Mouse (Mus musculus): ENCODE measurements around the gene Zswim7. TPM values are rescaled to one million over a fixed set of nuclear protein-coding genes. Genes with fewer than 3 reads are reported as not detected.
"Not testable (repeated sequence)": the region's sequence is repeated elsewhere in the genome, so short reads cannot be mapped to it uniquely, and the experiment has no call there.

Gene Zswim7
- polyA plus RNA-seq (2016; fragmentation: Nextera tagmentation; extraction: Ambion mirVana) = 16.4 and 21.4 TPM in 2 replicates

DNA sequence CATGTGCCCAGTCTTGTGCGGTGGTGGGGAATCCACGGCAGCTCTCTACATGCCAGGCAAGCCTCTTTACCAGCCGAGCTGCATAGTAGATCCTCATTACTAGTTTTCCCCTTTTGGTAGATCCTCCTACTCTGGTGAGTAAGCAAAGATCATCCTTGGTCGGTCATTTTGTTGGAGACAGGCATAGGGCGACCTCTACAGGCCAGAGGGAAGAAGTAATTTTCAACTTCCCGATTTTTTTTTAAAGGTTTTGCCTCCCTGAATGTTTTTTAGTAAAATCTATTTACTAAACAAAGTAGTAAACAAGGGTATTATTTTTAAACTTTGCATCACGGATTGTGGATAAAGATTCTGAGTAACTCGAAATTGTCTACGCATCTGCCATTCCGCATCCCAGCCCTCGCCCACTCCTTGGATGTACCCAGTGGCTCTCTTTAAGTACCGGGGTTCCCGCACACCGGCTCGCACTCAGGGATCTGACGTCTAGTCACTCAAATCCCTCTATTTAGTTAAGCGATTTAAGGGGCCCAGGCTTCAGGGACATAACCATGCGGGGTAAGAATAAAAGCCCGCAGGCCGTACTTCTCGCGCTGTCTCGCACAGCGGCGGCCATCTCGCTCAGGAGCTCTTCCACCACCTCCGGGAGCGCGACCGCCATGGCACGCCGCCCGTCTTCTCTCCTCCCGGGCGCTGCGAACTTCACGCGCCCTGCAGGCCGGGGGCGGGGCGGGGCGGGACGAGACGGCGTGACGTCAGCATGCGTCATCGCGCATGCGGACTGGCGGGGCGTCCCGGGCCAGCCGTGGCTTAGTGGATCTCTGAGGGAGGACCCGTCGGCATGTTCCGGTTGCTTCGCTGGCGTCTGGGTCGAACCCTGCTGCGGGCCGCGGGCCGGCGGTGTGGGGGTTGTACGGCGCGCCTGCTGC lies at the start of gene Zswim7, which contains the start of gene Ttc19:
TSS of gene Zswim7 (minus strand) at position 701 of the 926 bp plus-strand sequence.
TSS of gene Ttc19 (plus strand) at position 799 of the 926 bp plus-strand sequence.
- H3K4me3 ChIP-seq = peak within 1 kb of the TSS; percentile 93
- peaks cover 24% of the 10 kb centered on the region for H3K36me3 ChIP-seq
- H3K4me1 ChIP-seq (replicated peaks) = peaks cover 15% of the 10 kb centered on the region
- H3K27me3 ChIP-seq (ENCODE audit: insufficient read depth, poor library complexity, severe bottlenecking) = no peaks in the 10 kb centered on the region
- under 1% methylated on average over 67 of the region's 68 CpGs for WGBS
- no peaks in the 10 kb centered on the region for H3K9me3 ChIP-seq
- DNase-seq (ENCODE audit: low spot score) = peak; percentile 93
- H3K27ac ChIP-seq = peak within 1 kb of the TSS; percentile 92

DNA sequence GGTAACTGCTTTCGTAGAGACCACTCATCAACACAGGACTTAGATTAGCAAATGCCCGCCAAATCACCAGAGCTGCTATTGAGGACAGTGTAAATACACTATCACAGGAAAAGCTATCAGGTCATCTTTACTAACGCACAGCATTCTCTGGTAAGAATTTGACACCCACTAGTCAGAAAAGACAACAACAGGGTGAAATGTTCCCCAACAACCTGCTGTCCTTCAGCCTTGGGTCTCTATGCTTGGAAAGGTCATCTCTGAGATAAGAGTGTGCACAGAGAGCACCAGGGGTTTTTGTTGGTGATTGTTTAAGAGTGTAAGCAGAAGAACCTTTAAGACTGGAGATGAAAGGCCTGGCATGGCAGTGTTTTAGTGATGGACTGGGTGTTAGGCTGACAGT lies 42.5 kb upstream of the Zswim7 start:
- H3K27ac ChIP-seq = no peak overlapping the region
- H3K36me3 ChIP-seq = peaks cover 99% of the 10 kb centered on the region
- DNase-seq (ENCODE audit: low spot score) = no peak

DNA sequence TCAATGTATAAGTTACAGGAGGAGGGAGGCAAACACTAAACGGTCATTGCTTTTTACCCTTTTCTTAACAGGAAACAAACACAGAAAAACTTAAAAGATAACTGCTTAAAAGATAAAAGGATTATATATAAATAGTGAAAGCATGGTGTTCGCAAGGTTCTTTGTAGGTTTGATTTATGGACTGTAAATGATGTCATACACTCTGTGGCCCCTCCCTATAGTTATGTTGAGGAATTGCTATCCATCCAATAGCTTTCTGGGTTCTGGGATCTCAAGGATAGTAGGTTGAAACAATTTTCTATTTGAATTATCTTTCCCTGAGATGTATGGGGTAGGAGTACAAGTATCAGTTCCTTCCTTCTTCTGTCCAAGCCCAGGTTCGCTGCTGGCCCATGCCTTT lies 38.9 kb upstream of the Zswim7 start:
- H3K27ac ChIP-seq = no peak overlapping the region
- WGBS = 94% methylated on average over 3 of the region's 3 CpGs
- H3K4me3 ChIP-seq = no peak overlapping the region
- no peaks in the 10 kb centered on the region for H3K9me3 ChIP-seq
- H3K27me3 ChIP-seq (ENCODE audit: insufficient read depth, poor library complexity, severe bottlenecking) = no peaks in the 10 kb centered on the region
- H3K4me1 ChIP-seq (replicated peaks) = no peaks in the 10 kb centered on the region
- H3K36me3 ChIP-seq = peaks cover 99% of the 10 kb centered on the region
- no peak for DNase-seq (ENCODE audit: low spot score)

More for the DNA sequence above, 42.5 kb upstream of the Zswim7 start:
- Histone ChIP-seq H3K4me3 (no peak overlapping the region), H3K27me3 (ENCODE audit: insufficient read depth, poor library complexity, severe bottlenecking) (no peaks in the 10 kb centered on the region), H3K4me1 (replicated peaks) (no peaks in the 10 kb centered on the region), H3K9me3 (no peaks in the 10 kb centered on the region)
- WGBS = 93% methylated on average over 3 of the region's 3 CpGs

DNA sequence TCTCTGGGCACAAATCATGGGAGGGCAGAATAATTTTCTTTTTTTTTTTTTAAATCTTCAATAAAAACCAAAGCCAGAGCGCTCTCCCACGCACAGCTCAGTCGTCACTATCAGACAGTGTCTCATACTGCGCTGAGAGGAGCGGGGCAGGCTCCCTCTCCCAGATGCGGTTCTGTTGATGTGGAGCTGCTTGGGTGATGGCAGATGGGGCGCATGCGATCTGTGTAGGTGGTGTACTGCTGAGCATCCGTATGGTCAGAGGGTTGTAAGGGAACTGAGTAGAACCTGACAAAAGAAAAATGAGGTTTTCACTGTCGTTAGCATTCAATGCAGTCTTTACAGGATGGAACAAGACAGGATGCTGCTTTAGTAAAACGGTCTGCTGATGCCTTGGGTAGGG lies 36.6 kb upstream of the Zswim7 start:
- Histone ChIP-seq H3K4me1 (replicated peaks) (no peaks in the 10 kb centered on the region), H3K36me3 (peaks cover 99% of the 10 kb centered on the region), H3K9me3 (no peaks in the 10 kb centered on the region), H3K27me3 (ENCODE audit: insufficient read depth, poor library complexity, severe bottlenecking) (no peaks in the 10 kb centered on the region), H3K27ac (no peak overlapping the region), H3K4me3 (no peak overlapping the region)
- WGBS = 92% methylated on average over 11 of the region's 11 CpGs
- DNase-seq (ENCODE audit: low spot score) = no peak

DNA sequence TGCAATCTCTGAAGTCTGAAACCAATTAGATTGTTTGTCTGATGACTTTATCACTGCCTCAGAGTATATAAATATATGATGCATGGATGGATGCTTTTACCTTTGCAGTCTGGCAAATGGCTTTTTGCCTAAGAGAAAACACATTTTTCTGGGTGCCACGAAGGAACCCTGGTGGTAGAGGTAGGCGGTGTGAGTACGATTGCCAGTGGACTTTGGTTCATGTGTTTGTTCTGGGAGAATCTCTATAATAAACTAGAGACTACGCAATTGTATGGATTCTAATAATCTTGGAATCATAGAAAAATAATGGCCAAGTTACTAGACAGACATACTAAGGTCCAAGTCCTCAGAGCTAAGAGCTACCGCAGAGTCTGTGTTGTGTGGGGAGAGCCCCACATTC lies 33.8 kb upstream of the Zswim7 start:
- Histone ChIP-seq H3K36me3 (peaks cover 98% of the 10 kb centered on the region), H3K4me3 (no peak overlapping the region)
- no peak for DNase-seq (ENCODE audit: low spot score)

DNA sequence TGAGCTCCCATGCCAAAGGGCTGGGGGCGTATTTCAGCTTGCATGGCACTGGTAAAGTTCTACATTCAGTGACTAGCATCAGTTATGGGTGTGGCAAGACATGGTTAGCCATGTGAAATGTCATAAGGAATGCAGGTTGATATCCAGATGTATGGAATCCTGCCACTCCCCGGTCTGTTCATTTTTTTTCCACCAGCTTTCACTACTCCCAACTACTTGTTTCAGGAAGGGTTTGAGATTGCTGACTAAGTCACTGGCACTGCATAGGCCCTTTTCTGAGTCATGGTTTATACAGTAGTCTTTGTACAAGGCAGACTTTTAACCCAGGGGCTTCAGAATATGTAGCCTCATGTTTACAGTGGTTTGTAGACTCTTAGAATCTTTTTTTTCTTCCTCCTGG lies 28.1 kb upstream of the Zswim7 start:
- Histone ChIP-seq H3K36me3 (peaks cover 84% of the 10 kb centered on the region), H3K9me3 (no peaks in the 10 kb centered on the region), H3K27ac (no peak overlapping the region), H3K4me3 (no peak overlapping the region), H3K27me3 (ENCODE audit: insufficient read depth, poor library complexity, severe bottlenecking) (no peaks in the 10 kb centered on the region), H3K4me1 (replicated peaks) (no peaks in the 10 kb centered on the region)
- 91% methylated on average over 2 of the region's 2 CpGs for WGBS
- DNase-seq (ENCODE audit: low spot score) = no peak

More for the DNA sequence above, 33.8 kb upstream of the Zswim7 start:
- no peaks in the 10 kb centered on the region for H3K27me3 ChIP-seq (ENCODE audit: insufficient read depth, poor library complexity, severe bottlenecking)
- no peaks in the 10 kb centered on the region for H3K9me3 ChIP-seq
- no peak overlapping the region for H3K27ac ChIP-seq
- no peaks in the 10 kb centered on the region for H3K4me1 ChIP-seq (replicated peaks)
- 98% methylated on average over 5 of the region's 5 CpGs for WGBS

DNA sequence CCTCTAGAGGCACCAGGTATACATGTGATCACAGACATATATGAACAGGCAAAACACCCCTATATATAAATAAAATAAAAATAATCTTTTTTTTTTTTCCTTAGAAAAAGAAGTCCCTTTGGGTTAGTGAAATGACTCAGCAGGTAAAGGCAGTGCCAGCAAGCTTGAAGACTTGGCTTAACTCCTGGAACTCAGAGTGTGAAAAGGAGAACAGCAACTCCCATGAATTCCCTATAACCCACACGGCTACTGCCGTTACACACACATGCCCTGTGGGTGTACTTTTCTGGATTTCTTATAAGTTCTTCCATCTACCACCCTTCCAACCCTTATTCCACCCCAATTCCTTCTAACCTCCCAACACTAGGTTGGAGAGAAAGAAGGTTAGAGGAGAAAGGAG lies 24.7 kb upstream of the Zswim7 start:
- WGBS = 97% methylated on average over 2 of the region's 2 CpGs
- Histone ChIP-seq H3K36me3 (peaks cover 52% of the 10 kb centered on the region), H3K27me3 (ENCODE audit: insufficient read depth, poor library complexity, severe bottlenecking) (no peaks in the 10 kb centered on the region), H3K27ac (no peak overlapping the region), H3K9me3 (no peaks in the 10 kb centered on the region), H3K4me3 (no peak overlapping the region), H3K4me1 (replicated peaks) (peaks cover 6% of the 10 kb centered on the region)
- DNase-seq (ENCODE audit: low spot score) = no peak

DNA sequence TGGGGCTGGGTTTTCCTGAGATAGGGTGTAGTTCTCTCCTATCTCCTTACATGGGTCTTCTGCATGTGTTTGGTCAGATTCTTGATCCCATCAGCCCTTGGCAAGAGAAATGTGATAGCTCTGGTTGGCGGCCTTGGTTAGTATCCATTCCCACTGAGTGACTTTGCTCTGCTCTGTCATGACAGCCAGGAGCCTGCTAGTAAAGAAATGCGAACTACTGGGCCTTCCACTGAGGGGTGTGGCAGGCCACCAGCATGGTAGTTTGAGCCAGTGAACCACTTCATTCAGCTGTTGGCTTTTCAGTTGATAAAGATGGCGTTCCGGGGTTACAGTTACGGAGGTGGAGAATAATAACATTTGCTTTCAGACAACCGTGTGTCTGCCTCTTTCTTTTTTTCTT lies 17.7 kb upstream of the Zswim7 start:
- 90% methylated on average over 6 of the region's 6 CpGs for WGBS
- DNase-seq (ENCODE audit: low spot score) = no peak
- no peaks in the 10 kb centered on the region for H3K9me3 ChIP-seq

DNA sequence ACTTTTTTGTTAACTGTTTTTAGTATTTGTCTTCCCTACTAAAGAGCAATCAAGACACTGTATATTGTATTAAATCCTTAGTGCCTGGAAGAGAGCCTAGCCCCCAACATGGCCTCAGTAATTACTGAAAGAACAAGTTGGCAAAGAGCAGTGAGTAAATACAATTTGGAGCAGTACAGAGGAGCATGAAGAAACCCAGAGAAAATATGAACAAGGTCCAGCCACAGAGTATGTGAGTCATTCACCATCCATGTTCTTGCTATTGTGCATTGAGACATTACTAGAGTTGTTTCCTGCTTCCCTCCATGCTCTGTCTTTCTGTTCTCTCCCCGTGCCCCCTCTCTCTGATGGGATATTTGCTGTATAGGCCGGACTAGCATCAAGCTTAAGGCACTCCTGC lies 12.9 kb upstream of the Zswim7 start:
- H3K36me3 ChIP-seq = peaks cover 63% of the 10 kb centered on the region
- H3K4me3 ChIP-seq = no peak overlapping the region
- H3K27ac ChIP-seq = no peak overlapping the region
- 86% methylated on average over 2 of the region's 2 CpGs for WGBS
- no peaks in the 10 kb centered on the region for H3K27me3 ChIP-seq (ENCODE audit: insufficient read depth, poor library complexity, severe bottlenecking)
- H3K9me3 ChIP-seq = no peaks in the 10 kb centered on the region
- H3K4me1 ChIP-seq (replicated peaks) = no peaks in the 10 kb centered on the region
- DNase-seq (ENCODE audit: low spot score) = no peak

More for the DNA sequence above, 17.7 kb upstream of the Zswim7 start:
- Histone ChIP-seq H3K4me1 (replicated peaks) (peaks cover 6% of the 10 kb centered on the region), H3K36me3 (peaks cover 33% of the 10 kb centered on the region), H3K4me3 (no peak overlapping the region), H3K27ac (no peak overlapping the region), H3K27me3 (ENCODE audit: insufficient read depth, poor library complexity, severe bottlenecking) (no peaks in the 10 kb centered on the region)

DNA sequence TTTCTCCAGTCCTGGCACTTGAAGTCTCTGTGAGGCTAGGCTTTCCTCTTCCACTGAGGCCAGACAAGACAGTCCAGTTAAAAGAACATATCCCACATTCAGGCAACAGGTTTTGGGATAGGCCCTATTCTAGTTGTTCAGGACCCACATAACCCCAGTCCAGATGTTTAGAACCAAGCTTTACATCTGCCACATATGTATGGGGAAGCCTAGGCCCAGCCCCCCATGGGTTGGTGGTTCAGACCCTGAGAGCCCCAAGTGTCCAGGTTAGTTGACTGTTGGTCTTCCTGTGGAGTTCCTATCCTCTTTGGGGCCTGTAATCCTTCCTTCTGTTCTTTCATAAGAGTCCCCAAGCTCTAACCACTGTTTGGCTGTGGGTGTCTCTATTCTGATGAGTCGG lies 6.5 kb upstream of the Zswim7 start:
- Histone ChIP-seq H3K27ac (no peak overlapping the region), H3K9me3 (no peaks in the 10 kb centered on the region), H3K36me3 (peaks cover 74% of the 10 kb centered on the region), H3K4me3 (no peak overlapping the region), H3K4me1 (replicated peaks) (no peaks in the 10 kb centered on the region), H3K27me3 (ENCODE audit: insufficient read depth, poor library complexity, severe bottlenecking) (no peaks in the 10 kb centered on the region)
- 95% methylated on average over 1 of the region's 1 CpGs for WGBS
- no peak for DNase-seq (ENCODE audit: low spot score)

DNA sequence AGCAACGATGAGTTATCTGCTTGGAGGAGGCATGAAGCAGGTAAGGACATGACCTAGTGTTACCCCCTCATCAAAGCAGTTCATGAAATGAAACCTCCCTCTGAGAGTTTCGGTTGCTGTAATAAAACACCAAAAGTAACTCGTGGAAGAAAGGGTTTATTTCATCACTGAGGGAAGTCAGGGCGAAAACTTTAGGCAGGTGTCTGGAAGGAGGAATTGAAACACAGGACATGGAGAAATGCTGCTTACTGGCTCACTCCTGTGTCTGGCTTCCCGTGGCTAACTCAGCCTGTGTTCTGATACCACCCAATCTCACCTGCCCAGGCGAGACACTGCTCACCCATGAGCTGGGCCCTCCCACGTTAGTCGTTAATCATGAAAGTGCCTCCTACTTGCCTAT lies 3.8 kb upstream of the Zswim7 start:
- Histone ChIP-seq H3K36me3 (peaks cover 59% of the 10 kb centered on the region), H3K27me3 (ENCODE audit: insufficient read depth, poor library complexity, severe bottlenecking) (no peaks in the 10 kb centered on the region), H3K9me3 (no peaks in the 10 kb centered on the region), H3K4me3 (no peak overlapping the region), H3K27ac (no peak overlapping the region), H3K4me1 (replicated peaks) (peaks cover 14% of the 10 kb centered on the region)
- 88% methylated on average over 8 of the region's 8 CpGs for WGBS
- no peak for DNase-seq (ENCODE audit: low spot score)

DNA sequence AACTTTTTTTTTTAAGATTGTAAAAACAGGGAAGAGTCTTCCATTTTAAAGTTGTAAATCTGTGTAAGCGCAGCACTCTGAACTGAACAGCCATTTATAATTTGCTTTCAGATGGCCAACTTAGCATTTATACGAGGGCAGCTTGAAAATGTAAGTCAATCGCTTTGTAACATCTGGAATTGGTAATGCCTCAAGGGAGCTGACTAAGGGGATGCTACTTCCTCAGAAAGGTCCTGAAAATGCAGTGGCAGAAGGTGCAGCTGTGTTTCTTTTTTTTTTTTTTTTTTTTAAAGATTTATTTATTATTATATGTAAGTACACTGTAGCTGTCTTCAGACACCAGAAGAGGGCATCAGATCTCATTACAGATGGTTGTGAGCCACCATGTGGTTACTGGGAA lies 2.8 kb upstream of the Zswim7 start:
- peaks cover 15% of the 10 kb centered on the region for H3K4me1 ChIP-seq (replicated peaks)
- 89% methylated on average over 3 of the region's 3 CpGs for WGBS

DNA sequence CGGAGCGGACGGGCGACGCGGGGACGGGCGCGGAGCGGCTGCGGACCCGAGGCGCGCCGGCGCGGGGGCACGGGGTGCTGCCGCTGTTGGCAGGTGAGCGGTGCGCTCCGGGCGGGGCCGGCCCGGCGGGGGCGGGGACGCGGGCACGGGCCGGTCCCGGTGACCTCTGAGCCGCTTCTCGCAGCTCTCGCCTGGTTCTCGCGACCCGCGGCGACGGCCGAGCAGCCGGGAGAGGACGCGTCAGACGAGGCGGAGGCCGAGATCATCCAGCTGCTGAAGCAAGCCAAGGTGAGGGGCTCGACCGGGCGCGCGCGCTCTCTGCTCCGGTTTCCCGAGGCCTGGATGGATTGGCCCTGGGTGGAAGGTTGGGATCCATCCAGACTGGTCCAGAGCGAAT lies 424 bp upstream of the Zswim7 start:
- Histone ChIP-seq H3K27me3 (ENCODE audit: insufficient read depth, poor library complexity, severe bottlenecking) (no peaks in the 10 kb centered on the region), H3K27ac (peak overlapping the region; percentile 92), H3K9me3 (no peaks in the 10 kb centered on the region), H3K4me1 (replicated peaks) (peaks cover 15% of the 10 kb centered on the region), H3K36me3 (peaks cover 30% of the 10 kb centered on the region), H3K4me3 (peak overlapping the region; percentile 93)
- no peak for DNase-seq (ENCODE audit: low spot score)
- under 1% methylated on average over 57 of the region's 57 CpGs for WGBS

More for the DNA sequence above, 2.8 kb upstream of the Zswim7 start:
- H3K4me3 ChIP-seq; DNase-seq (ENCODE audit: low spot score); H3K27ac ChIP-seq; H3K9me3 ChIP-seq; H3K27me3 ChIP-seq (ENCODE audit: insufficient read depth, poor library complexity, severe bottlenecking): not testable (repeated sequence)
- H3K36me3 ChIP-seq = peaks cover 51% of the 10 kb centered on the region
